Mouse (Mus musculus) NIH3T3 (cell line): ENCODE measurements around the gene Abcd4.
A peak's percentile ranks its signal among the peaks of the same experiment; 100 is the strongest.

Experiments
- DNase-seq: peaks from one replicate; pipeline ENCODE4 v3.0.0-alpha.2; 2012; ENCODE audit warnings: low read depth

Abcd4 gene

DNA sequence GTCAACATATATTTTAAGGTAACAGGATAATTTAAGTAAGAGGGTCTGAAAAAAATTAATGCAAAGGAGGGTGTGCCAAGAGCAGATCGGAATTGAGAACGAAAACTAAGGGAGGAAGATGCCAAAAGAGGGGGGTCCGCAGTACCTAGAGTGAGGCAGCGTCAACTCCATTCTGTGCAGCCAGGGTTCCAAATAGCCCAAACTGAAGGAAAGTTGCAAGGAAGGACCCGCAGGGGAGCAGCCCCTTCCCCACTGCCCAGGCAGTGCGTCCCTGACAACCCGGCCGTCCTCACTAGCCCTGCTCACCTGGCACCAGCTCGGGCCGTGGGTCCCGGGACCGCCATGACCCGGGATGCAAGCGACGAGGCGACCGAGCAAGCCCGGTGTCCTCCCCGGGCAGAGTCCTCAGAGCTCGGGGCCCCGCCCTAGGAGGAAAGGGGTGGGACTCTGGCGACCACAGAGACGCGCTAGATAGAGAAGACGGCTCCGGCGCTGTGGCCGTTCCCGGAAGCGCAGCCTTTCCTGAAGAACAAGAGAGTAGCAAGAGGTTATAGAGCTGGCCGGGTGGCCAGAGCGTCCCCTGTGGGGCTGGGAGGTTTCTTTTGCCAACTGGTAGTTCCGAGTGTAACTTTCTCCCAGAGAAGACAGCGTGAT lies at the start of gene Abcd4:
Gene Abcd4, minus strand, starts transcription at position 437 of the 654 bp plus-strand sequence.
- peak; percentile 97 for DNase-seq

DNA sequence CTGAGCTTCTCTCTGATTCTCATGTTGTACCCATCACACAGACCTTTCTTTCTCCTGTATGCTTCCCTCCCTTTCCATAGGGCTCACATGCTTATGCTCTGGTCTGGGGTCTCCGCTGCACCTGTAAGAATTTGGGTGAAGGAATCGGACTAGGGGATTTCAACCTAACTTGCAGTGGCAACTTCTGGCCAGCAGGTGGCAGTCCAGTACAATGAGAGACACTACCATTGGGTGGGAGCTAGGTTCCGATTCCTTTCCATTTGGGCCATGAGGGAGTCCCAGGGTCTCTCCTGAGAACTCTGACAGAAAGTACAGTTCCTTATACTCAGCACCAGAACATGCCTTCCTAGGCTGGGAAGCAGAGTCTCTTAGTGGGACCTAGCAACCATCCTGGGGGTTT lies 36.7 kb upstream of the Abcd4 start:
- DNase-seq, result peak; percentile 78

DNA sequence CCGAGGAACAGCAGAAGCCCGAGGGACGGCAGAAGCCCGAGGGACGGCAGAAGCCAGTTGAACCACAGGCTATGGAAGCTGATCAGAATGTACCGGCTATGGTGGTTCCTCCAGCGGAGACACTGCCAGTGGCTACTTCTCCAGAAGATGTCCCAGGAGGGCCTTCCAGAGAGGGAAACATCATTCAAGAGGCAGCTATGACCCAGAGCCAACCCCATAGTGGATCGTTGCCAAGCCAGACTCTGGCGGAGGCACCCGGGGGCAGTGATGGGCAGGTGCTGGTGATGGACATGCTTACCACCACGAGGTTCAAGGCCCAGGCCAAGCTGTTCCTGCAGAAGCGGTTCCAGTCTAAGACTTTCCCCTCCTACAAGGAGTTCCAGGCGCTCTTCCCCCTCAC lies 33.0 kb upstream of the Abcd4 start:
- no peak for DNase-seq

DNA sequence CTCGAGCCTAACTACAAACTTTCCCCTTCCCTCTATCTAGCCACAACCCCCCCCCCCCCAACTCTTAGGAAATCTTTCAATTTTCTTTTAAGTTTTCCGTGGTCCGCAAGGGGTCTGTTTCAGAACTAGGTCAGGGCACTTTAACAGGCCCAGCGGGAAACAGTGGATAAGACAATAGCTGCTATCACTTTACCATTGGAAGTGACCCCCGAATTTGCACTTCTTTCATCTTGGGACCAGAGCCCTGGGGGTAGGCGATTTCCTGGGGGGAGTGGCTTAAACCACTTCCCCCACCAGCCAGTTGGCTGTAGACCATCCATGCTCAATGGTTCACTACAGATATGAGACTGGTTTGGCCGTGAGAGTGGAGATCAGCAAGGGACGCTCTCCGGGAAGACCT lies 23.4 kb upstream of the Abcd4 start, which contains the start of gene Vrtn:
Gene Vrtn, plus strand, starts transcription at position 366 of the 400 bp plus-strand sequence.
- DNase-seq, result no peak

DNA sequence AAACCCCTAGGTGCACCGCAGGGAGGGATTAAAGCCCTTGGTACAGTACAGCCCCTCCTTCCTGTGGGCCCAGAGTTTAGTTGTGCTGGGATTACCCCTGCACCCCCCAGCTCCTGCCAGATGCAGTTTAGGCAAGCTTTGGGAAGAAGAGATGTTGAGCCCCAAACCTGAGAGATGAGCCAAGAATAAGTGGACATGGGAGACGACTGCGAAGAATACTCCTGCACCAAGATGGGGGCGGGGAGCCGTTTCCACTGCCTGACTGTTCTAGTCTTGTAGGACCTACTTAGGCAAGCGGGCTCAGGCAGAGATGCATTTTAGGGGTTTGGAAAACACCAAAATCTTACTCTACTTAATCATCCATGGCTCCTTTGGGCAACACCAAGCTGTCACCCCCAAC lies 23.0 kb upstream of the Abcd4 start:
- no peak for DNase-seq

DNA sequence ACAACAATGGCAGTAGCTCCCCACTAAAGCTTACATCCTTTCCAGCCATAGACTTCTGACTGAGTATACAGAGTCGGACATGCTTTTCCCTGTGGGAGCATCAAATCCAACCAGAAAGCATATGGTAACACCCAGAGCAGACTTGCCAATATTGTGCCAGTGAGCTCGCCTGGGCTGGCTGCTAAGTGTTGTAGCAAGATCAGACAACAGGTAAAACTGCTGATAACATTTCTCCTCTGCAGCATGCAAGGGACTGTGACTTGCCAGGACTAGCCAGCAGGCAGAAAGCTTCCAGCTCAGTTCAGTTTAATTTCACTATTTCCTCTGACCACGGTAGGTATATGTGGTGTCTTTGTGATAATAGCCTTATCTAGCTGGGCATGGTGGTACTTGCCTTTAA lies 14.7 kb upstream of the Abcd4 start:
- DNase-seq, result no peak

DNA sequence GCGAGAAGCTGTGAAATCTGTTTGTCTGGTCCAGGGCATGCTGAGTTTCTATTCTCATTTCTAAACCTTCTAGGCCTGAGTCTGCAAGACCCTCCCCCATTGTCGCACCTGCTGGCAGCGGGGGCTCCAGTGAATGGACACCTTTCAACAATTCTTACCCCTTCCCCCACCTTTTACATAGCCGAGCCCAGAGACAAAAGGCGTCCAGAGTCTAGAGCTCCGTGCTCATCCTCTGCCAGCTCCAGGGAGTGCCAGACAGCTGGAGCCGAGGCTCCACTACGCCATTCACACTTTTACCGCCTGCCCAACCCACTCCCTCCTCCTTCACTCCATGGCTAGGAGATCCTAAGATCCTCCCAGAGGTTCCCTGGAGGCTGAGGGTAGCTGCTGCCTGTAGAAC lies 7.9 kb upstream of the Abcd4 start:
- no peak for DNase-seq

DNA sequence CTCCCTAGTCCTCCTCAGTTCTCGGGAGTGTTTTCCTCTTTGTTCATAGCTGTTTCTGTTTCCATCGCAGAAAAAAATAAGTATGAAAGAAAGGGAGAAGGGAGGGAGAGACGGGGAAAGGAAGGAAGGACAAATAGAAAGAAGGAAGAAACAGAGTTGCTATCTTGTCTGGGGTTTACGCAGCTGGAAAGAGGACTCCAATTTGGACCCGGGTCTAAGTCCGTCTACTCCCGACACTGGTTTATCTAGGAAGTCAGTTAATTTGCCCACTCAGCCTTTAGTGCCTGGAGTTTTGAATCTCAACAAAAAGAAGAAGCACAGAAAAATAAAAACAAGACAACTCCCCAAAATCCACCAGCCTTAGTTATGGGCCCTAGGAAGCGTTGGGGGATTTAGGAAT lies 7.4 kb upstream of the Abcd4 start:
- no peak for DNase-seq

DNA sequence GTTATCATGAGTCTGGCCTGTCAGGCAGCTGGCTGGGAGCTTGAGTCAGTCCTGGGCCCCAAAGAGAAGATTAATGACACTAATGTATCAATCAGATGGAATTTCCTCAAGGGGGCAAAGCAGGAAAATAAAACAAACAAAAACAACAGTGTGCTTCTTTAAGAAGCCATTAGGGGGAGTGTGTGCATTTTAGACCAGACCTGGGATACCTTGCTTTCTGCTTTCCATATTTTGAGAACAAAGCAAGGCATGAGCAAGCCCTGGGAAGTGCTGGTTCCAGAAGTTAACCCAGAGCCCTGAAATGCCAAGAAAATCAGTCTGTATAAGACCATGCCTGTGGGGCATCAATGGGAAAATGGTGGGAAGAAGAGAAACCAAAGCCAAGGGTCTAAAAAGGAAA lies 3.8 kb upstream of the Abcd4 start:
- peak; percentile 61 for DNase-seq

DNA sequence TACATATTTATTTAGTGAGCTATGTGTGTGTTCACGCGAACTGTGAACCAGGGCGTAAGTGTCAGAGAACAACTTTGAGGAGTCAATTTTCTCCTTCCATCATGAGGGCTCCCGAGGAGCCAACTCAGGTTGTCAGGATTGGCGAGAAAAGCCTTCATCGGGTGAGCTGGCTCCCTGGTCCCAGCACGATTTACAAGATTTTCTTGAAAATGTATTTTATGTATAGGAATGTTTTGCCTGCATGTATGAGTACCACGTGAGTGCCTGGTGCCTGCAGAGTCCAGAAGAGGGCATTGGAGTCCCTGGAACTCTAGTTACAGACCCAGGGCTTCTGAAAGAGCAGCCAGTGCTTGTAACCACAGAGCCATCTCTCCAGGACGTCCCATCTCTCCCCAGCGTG lies 450 bp upstream of the Abcd4 start:
- DNase-seq, result peak; percentile 66

DNA sequence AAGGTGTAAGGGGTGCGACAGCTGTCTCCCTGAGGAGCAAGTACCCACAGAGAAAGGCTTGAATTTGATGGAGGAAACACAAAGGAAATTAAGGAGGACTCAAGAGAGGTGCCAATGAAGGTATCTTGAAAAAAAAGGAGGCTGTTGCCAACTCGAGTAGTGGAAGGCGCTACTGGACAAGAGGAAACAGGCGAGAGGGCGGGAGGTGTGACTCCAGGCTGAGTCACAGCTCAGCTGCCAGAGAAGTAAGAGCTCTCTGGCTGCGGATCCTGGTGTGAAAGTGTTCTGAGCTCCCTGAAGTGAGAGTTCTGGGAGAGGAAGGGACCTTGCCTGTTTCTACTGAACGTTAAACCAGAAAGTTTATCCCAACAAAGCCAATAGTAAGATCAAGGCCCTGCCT lies 2.7 kb downstream of the Abcd4 start:
- DNase-seq, result peak; percentile 63

DNA sequence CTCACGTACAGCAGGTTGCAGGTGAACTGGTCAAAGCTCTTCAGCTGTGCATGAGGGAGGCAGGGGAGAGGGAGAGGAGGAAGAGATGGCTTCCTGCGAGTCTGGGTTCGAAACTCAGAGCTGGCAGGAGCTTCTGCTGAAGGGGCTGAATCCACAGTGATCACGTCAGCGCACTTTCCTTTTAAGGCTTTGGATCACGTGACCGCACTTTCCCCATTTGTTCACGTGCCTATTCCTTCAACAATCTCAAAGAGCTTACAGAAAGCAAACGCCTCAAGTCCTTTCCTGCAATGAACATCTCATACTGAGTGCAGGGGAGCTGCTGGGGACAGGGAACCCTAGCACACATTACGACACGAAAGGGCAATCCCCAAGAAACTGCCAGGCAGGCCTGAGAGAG lies 3.2 kb downstream of the Abcd4 start:
- no peak for DNase-seq

DNA sequence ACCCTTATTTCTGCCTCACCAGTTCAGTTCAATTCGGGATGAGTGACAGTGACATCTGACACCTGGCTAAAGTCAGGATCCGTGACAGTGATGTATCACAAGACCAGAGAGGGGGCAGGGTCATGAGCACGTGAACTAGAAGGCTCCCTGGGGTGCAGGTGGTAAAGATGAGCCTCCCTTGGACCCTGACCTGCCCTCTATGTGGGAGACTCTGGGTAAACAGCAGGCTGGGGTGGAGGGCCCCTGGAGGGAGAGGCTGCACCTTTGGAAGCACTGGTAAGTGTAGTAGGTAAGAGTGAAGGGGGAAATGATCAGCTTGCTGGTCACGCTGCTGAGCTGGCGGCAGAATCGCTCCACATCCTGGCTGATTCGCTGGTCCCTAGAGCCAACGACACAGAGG lies 4.7 kb downstream of the Abcd4 start:
- no peak for DNase-seq

DNA sequence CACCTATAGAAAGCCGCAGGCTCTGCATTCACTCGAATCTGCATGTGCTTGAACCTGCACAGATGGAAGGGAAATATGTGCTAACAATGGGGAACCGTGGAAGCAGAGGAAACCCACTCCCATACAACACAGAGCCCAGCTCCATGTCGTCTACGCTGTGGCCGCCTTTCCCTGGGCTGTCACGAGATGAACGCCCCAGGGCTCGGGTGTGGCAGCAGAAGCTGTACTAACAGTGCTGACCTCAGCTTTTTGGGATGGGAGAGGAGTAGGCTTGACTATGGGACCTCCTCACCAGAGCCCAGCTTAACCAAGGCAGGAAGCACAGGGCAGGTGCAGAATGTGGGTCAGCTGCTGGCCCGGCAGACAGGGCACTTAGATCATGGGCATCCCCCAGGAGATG lies 5.5 kb downstream of the Abcd4 start:
- DNase-seq, result no peak

DNA sequence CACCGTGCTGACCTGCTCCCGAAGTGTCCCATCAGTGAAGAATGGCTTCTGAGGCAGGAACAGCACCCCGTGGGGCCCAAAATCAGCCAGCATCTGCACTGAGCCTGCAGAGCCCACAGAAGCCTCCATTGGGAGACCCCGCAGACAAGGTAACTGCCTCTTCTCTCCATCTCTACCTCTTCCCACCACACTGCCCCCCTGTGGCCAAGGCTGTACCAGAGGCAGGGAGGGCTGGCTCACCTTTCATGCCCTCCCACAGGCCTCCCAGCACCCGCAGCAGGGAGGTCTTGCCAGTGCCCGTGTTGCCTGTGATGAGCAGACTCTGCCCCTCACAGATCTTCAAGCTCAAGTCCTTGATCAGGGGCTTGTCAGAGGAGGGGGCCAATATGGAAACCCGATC lies 11.4 kb downstream of the Abcd4 start:
- DNase-seq, result peak; percentile 28

DNA sequence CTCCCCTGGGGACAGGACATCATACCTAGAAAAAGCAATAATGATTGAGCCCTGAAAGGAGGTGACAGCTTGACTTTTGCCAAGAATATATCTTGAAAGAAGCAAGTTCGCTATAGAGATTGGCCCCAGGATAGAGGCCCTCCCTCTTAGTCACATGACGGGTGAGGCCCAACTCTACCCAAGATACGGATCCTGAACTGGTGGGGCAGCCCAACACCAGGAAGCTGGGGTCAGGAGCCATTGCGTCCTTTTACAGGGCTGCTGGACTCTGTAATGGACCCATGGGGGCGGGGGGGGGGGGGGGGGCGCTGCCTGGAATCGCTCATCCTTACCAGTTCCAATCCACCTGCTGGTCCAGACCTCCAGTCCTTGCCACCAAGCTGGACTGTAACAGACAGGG lies 13.2 kb downstream of the Abcd4 start:
- DNase-seq, result no peak

DNA sequence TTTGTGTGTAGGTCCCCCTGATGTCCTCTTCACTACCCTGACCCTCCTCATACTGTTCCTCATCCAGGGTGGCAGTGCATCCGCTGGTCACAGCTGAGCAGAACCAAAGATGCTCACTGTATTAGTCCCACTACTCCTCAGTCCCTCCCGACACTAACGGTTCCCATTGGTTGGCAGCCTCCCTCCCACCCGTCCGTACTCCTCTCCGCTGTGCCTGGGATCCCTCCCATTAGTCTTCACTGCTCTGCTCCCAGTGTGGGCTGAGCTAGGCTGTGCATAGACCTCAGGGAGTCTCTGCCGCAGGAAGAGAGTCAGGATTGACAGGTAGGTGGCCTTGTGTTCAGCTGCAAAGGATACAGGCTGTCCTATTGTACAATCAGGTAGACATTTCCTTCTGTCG lies 18.9 kb downstream of the Abcd4 start:
- DNase-seq, result no peak

DNA sequence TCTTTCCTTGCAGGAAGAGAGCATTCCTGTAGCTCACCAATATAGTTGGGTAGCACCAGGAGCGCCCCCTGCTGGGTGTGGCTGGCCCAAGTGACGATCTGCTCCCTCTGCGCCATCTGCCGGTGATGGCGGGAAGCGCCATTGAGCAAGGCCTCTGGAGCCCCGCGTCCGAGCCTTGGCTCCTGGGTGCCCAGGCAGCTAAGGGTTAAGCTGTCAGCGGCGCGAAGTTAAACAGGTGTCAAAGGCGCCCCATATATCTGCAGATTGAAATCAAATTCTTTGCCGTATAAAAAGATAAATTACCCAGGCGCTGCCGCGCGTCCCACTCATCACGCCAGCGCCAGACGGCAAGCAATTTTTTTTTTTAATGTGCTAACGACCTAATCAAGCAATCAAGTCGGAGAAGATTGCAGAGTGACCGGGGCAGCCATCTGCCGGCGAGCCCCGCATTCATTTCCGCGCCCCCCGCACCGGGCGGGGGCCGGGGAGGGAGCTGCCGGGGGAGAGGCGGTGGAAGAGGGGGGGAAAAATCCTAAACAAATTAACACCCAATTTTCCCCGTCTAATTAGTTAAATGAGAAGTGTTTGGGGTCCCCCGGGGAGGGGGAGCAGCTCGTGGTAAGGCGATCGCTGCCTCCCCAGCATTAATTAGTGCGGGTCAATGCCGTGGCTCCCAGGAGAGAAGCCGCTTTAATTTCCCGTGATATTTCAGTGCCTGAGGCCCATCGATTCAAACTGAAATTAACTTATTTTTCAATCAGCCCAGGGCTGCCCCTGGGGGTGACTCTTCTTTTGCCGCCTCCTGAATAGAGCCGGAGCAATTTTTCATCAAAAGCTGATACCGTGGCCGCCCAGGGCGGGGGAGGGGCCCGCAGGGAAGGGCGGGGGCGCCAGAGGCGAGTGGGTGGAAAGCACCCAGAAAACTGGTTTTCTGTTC lies 27.1 kb downstream of the Abcd4 start:
- peak; percentile 96 for DNase-seq

DNA sequence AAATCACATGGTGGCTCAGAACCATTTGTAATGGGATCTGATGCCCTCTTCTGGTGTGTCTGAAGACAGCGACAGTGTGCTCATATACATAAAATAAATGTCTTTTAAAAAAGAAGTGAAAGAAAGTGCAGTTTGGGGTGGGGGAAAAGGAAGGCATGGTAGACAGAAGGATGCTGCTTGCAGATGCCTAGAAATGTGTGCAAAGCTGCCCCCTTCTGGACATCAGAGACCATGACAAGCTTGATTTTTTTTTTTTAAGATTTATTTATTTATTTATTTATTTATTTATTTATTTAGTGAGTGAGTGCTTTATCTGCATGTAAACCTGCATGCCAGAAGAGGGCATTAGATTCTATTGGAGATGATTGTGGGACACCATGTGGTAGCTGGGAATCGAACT lies 35.9 kb downstream of the Abcd4 start:
- DNase-seq, result no peak

DNA sequence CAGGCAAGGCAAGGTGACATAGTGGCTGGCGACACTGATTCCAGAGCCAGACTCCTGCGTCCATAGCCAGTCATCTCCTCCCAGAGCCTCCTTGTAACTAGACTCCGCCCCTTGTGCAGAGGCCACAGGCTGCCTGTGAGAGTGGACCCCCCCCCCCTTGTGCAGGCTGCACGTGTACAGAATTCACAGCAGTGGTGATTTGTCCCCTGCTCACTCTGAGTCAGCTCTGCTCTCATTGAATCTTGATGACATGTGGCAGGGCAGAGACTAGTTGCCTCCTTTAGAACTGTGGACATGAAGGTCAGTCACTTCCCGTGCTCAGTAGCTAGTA lies 38.8 kb downstream of the Abcd4 start:
- DNase-seq, result no peak

DNA sequence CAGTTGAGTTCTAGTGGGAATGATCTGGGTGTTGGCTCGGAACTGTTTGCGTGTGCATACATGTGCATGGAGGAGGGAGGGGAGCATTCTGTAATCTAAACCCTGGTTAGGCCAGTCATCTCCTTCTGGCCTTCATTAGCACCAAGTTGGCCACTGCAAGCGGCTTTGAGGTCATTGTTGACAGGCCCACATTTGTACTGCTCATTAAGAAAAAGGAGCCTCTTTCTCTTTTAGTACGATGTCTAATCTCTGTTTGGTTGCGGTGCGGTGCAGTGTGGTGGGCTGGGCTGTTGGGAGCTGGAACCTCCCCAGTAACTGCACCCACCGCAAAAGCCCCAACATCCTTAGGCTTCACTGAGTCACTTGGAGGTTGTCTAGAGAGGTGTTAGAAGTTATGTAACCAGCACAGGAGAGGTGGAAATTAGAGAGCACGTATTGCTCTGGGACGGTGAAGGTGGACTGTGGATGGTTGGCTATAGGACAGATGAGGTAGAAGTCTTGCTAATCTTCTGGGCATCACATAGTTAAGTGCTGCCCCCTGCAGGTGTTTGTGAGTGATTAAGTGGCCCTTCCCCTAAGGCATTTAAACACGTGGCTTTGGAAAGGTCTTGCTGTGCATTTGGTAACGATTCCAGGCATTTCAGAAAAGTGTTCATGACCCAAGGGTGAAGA lies 39.3 kb downstream of the Abcd4 start:
- peak; percentile 26 for DNase-seq

DNA sequence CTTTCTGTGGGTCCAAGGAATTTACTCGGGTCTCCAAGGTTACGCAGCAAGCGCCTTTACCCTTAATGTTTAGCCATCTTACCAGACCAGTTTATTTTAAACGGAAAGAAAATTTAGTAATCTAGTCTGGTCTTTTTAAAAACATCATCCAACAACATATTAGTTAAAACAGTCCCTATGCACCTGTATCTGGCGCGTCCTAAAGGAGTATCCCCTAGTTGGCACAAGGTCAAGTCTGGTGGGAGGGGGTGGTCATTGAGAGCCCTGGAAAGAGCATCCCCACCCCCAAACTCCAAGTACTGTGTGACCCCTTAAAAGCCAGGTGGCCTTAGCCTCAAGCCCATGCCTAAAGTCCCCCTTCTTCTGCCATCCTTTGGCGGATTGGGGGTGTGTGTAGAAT lies 44.1 kb downstream of the Abcd4 start:
- no peak for DNase-seq

DNA sequence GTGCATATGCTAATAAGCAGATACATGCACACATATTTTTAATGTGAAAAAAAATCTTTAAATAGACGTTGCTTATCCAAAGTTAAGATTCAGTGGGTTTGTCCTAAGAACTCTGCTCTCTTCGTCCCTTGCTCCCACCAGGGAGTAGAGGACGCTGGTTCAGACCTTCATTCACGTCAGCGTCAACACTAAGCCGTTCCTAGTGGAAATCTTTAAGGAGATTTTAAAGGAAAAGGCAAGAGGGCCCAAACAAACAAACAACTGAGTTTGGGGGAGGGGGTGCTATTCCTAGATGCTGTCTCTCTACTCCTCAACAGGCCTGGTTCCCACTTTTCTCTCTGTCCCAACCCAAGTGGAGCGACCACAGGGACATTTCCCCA lies 44.9 kb downstream of the Abcd4 start:
- DNase-seq, result no peak
